Mouse (Mus musculus) adrenal gland, postnatal 14 days (tissue): ENCODE data around the gene Psmd13. TPM values are rescaled to one million over a fixed set of nuclear protein-coding genes. Genes with fewer than 3 reads are reported as not detected.
A peak's percentile ranks its signal among the peaks of the same experiment; 100 is the strongest.

Experiments used
- DNase-seq: peaks from one replicate; pipeline ENCODE4 v3.0.0; 2021; ENCODE audit warnings: mixed read lengths
- long read RNA-seq, 2 experiments: library from polyadenylated mRNA; stranded (forward); transcript quantifications; one replicate each; pipeline ENCODE4 v2.0.0; 2021
- total RNA-seq: library from RNA; stranded (reverse); gene quantifications from 2 replicates; pipeline ENCODE4 v1.2.3, GENCODE M21; 2021

Psmd13 gene
- total RNA-seq = 114 TPM in 2 replicates
- long read RNA-seq, experiment 1, transcript Psmd13-201 (13 exons, 1,989 nt) = major isoform, 121 of 140 reads
- long read RNA-seq, experiment 1, partial matches to known transcripts = 7 of 140 reads
- long read RNA-seq, experiment 1, other reads (novel, unspliced or antisense) = 12 of 140 reads
- long read RNA-seq, experiment 2, transcript Psmd13-201 (13 exons, 1,989 nt) = major isoform, 81 of 99 reads
- long read RNA-seq, experiment 2, partial matches to known transcripts = 12 of 99 reads
- long read RNA-seq, experiment 2, other reads (novel, unspliced or antisense) = 5 of 99 reads

DNA sequence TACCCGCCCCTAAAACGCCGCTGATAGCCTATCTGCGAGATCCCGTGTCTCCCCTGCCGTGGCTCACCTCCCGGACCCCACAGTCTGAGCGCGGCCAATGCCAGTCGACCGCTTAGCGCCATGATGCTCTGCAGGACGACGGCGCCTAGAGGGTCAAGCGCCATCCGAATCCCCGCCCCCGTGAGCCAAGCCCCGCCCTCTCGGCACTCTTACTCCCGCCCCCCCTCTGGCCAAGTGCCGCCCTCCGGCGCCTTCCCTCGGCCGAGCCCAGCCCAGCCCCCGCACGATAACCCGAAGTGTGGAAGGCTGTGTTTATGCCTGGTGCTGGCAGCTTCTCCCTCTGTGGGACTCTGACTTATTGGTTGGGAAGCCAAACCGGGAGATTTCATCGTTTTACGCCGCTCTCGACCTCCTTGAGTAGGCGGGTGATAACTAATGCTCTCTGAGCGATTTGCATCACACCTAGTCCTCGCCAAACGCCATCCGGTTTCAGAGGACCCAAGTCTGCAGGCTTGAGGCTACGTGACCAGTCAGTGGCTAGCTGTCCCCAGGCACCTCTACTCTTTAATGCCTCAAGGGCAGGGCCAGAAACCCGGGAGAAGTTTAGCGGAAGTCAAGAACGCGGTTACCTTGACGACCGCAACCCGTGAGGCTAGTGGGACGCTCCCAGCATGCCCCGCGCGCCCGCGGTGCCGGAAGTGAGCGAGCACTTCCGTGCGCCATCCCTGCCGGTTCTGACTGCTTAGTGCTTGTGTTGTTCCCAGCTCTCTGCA lies at the start of gene Psmd13, which contains the start of gene Sirt3:
Psmd13 (plus strand) TSS at position 273 of the 773 bp plus-strand sequence.
Sirt3 (minus strand) TSS at position 614 of the 773 bp plus-strand sequence.
- peak; percentile 97 for DNase-seq

DNA sequence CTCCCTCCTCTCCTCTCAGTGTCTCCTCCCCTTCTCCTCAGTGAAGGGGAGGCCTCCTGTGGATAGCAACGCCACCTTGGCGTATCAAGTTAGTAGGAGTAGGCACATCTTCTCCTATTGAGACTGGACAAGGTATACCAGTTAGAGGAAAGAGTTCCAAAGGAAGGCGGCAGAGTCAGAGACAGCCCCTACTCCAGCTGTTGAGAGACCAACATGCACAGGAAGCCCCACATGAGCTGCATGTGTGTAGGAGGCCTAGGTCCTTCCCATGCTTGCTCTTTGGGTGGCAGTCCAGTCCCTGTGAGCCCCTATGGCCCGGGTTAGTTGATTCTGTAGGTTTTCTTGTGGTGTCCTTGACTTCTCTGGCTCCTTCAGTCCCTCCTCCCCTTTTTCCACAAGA lies 48.4 kb upstream of the Psmd13 start:
- DNase-seq = no peak

GRCm38 (mm10) chr7:140834968-140835757 lies 46.6 kb upstream of the Psmd13 start, which contains the start of gene Urah:
TSS of gene Urah (plus strand) at chr7:140835018.
- DNase-seq = peak; percentile 72

DNA sequence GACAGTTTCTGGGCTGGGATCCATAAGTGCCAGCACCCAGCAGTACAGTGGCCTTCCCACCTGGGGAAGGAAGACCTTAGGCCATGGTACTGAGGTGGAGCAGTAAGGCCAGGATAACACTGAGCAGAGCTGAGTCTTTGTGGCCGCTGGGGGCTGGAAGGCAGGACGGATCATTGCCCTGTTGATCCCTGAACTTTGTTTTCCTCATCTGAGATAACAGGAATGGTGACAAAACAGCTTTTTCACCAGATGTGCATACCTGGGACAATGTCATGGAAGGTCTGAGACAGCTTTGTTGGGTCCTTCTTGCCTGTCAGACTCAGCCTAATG lies 46.0 kb upstream of the Psmd13 start:
- no peak for DNase-seq

DNA sequence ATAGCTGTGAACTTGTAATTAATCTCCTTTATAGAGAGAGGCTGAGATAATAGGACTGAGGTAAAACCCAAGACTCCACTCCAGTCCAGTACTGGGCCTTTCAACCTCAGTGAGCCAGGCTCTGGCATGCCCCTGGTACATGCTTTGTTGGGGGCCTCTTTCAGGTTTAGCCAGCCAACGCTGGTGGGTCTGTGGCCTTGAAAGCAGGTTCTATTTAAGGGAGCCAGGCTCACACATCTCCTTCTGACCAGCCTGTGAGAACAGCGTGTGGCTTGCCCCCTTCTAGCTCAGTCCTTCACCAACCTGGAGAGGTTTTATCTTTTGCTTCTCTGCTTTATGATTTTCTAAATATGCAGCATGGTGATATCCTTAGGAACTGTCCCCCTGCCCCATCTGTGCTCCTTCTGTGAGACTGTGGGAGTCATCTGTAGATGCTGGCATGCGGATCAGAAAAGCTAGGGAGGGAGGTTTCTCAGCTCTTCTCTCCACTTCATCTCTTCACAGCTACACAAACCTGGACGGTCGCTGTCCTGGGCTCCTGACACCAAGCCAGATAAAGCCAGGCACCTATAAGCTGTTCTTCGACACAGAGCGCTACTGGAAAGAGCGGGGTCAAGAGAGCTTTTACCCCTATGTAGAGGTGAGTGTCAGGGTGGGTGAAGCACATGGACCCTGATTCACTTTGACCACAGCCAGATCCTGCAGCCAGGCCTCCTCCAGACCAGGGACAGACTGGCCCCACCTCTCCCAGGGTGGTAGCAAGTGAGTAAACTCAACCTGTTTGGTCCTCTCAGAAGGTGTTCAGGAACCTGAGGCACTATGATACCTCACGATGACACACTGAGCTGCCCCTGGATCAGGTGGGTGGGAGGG lies 45.3 kb upstream of the Psmd13 start:
- no peak for DNase-seq

GRCm38 (mm10) chr7:140839556-140839955 lies 42.2 kb upstream of the Psmd13 start:
- DNase-seq = no peak

DNA sequence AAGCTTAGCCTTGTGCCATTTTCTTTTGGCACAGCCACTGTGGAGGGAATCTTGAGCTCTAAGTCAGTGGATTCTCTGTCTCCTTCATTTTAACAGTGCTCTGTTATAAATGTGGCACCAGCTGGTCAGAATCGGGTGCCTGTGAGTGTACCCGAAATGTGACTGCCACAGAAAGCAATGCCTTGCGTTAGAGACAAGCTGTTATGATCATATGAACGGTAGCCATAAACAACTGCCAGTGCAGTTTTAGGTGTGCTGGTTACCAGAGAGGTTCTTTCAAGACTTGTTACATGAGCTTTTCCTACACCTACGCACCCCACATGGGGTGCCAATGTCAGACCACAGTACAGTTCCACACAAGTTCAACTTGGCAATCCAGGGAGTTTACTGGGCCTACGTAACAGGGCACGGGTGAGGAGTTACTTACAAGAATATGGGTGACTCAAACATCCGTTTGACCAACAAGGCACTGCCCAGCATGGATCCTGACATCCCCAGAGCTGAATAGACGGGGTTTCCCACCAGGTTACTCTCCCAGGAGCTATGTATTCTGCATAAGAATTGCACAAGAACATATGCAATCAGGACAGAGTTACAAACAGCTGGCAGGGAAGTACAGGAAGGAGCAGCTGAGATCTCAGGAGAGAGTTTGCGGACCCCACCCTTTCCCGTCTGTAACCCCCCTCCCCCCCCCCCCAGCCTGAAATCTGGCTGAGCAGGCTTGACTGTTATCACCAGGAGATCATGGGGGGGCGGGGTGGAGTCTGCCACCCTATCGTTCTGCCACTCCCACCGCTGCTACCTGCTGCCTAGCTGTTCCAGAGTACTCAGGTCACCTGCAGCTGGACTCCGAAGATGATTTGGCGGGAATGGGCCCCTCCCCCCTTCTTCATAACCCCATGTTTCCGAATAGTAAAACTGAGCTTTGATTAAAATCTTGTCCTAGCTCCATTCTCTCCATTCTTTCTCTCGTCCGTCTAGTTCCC lies 40.7 kb upstream of the Psmd13 start:
- DNase-seq = no peak

GRCm38 (mm10) chr7:140843806-140844205 lies 38.0 kb upstream of the Psmd13 start:
- peak; percentile 2 for DNase-seq

DNA sequence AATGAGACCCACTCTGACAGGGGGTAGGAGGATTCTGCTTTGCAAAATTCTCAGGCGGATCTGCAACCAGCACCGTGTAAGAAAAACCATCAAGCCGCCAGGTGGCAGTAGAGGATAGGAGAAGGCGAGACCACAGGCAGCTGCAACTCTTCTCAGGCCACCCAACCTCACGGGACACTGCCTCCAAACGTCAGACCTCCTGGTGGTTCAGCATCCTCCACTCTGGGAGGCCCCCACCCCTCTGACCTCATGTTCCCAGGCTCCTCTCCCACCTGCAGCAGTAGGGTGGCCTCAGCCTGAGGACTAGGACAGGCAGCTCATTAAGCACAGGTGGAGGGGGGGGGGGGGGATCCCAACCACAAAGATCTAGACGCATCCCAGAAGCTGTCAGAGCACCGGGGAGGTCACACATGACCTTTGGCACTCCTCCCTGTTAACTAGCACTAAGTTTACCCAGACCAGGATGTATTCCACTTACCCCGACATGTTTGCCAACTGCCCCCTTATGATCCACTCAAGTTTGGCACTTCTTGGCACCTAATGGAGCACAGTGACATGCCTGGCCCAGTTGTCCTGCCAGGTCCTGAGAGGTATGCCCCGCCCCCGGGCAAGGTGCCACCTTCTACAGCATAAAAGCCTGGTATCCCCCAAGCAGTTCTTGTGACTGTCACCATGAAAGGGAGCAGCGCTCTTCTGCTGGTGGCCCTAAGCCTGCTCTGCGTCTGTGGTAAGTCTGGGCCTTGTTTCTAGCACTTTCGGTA lies 36.7 kb upstream of the Psmd13 start, which contains the start of gene Scgb1c1:
Scgb1c1 (plus strand) TSS at position 643 of the 761 bp plus-strand sequence.
- DNase-seq = peak; percentile 96

DNA sequence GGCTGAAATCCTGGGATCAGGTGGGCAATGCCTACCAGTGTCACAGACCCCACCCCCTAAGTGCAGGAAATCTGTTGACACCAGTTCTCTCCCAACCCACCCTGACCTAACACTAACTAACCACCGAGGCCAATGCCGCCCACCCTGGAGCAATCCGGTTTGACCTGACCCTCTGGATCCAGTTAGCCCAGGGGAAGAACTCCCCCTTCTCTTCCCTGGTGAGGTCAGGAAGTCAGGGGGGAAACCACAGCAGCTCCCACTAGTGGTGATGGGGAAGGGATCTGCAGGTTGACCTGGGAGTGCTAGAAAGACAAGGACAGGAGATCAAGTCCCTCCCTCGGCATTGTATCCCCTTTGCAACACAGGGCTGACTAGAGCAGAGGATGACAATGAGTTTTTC lies 36.1 kb upstream of the Psmd13 start:
- peak; percentile 8 for DNase-seq

GRCm38 (mm10) chr7:140846676-140847075 lies 35.1 kb upstream of the Psmd13 start:
- peak; percentile 42 for DNase-seq

GRCm38 (mm10) chr7:140847755-140848580 lies 33.8 kb upstream of the Psmd13 start, which contains the start of gene Odf3:
TSS of gene Odf3 (plus strand) at chr7:140847805.
- DNase-seq = peak; percentile 91

- DNase-seq = no peak
Observed at GRCm38 (mm10) chr7:140848591-140848990, 33.2 kb upstream of the Psmd13 start.

GRCm38 (mm10) chr7:140851916-140852315 lies 29.9 kb upstream of the Psmd13 start:
- DNase-seq = peak; percentile 49

- DNase-seq = peak; percentile 76
Observed at GRCm38 (mm10) chr7:140853386-140853785, 28.4 kb upstream of the Psmd13 start.

DNA sequence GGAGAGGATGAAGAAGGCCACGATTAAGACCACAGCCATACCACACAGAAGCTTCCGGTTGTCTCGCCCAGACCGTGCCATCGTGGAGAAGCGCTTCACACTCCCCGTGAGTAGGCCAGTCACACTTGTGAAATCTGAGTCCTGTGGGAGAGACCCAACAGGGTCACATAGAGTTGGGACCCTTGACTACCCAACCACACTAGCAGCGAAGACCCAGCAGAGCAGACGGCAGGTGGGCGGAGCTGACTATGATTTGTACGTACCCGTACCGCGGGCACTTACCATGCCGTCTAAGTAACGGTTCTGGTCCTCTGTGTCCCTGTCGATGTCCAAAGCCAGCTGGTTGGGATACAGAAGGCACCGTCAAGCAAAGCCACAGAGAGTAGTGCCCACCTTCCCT lies 27.3 kb upstream of the Psmd13 start:
- DNase-seq = no peak

GRCm38 (mm10) chr7:140855181-140855580 lies 26.6 kb upstream of the Psmd13 start:
- no peak for DNase-seq
